24 mouse cellular contexts compared by ENCODE assay signal in the genomic region with DNA sequence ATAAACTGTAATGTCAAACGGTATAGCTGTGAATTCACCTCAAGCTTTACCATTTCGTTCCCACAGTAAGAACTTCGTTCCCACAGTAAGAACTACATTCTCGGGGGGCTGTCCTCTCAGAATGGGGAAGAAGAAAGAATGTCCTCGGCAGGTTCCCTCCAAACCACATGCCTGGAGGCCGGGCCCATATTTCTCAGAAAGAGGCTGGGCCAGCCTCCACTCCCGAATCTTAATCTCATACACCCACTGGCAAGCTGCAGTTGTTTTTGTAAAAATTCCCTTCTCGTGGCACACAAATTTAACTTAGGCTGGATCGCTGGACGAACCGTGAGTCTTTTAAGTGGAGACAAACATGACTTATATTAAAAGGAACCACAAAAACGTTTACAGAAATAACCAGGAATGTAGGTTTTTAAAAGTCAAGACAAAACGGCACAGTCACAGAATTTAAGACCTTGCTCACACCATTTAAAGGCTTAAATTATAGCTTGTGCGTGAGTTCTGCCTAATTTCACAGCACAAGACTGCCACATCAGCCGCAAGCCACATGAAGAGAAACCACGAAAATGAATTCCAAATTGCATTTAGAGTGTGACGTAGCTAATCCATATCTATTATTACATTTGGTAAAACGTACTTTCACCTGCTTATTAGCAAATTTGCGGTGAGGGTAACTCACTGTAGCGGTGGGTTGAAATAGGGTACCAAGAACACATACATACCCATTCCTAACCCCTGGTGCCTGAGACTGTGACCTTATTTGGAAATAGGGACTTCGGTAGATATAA. TPM values are rescaled to one million over a fixed set of nuclear protein-coding genes. Genes with fewer than 3 reads are reported as not detected.
DNase-seq lines count a peak whose midpoint lies in the region; ATAC-seq and TF ChIP-seq lines count a peak whose summit lies in the region.
"Had no signal": no experiment of that assay in that cellular context is flagged by ENCODE, and none has a peak within 500 bp of the region (broad histone marks: within the 10 kb centered on the region; RNA-seq: fewer than 3 reads in every experiment).

No protein-coding gene starts in this region.

- H3K4me3 ChIP-seq in heart, embryonic 10.5 days = no peak overlapping the region
- no peak overlapping the region for H3K4me3 ChIP-seq in heart, embryonic 11.5 days (ENCODE audit: low read depth, low read length)
- H3K4me3 ChIP-seq in olfactory bulb, adult 2 months (ENCODE audit: insufficient read depth, low read depth, low read length) = no peak overlapping the region
- no peak overlapping the region for H3K4me3 ChIP-seq in hindbrain, embryonic 14.5 days (replicated peaks; ENCODE audit: low read length)
- H3K4me3 ChIP-seq: forebrain, embryonic 12.5 days; gastrocnemius, adult 2 months; hindbrain, embryonic 10.5 days; limb, embryonic 13.5 days; liver, embryonic 15.5 days; midbrain, embryonic 10.5 days had no signal

- ATAC-seq in heart, embryonic 11.5 days (replicated peaks; ENCODE audit: insufficient number of reproducible peaks, low FRiP score, low TSS enrichment) = no peak
- ATAC-seq in common myeloid progenitor, adult 5-6 weeks (replicated peaks; ENCODE audit: low read depth, poor library complexity, severe bottlenecking) = peak; percentile 42; the same call in 1 of the 2 replicates
- ATAC-seq in hindbrain, embryonic 14.5 days (ENCODE audit: low FRiP score) = no peak
- ATAC-seq: midbrain, embryonic 16.5 days had no signal

- 0 out of 2 replicates have a peak overlapping the region, but pooled peaks have one; percentile 36 for H3K27ac ChIP-seq in heart, embryonic 10.5 days
- no peak overlapping the region for H3K27ac ChIP-seq in heart, embryonic 11.5 days (ENCODE audit: low read depth, low read length)
- H3K27ac ChIP-seq in olfactory bulb, adult 2 months (ENCODE audit: insufficient read depth, low read depth, low read length) = peak overlapping the region; percentile 25
- H3K27ac ChIP-seq in hindbrain, embryonic 14.5 days = no peak overlapping the region
- H3K27ac ChIP-seq: forebrain, embryonic 12.5 days; gastrocnemius, adult 2 months; limb, embryonic 13.5 days; liver, embryonic 15.5 days; macrophage; midbrain, embryonic 10.5 days had no signal

- intact Hi-C loops in heart, postnatal 36 days (cut with DNase I) = no loop called here

- H3K9me3 ChIP-seq in heart, embryonic 10.5 days = no peaks in the 10 kb centered on the region
- no peaks in the 10 kb centered on the region for H3K9me3 ChIP-seq in heart, embryonic 11.5 days (replicated peaks; ENCODE audit: control insufficient read depth, low read length)
- H3K9me3 ChIP-seq in hindbrain, embryonic 14.5 days (ENCODE audit: control insufficient read depth, low read length) = no peaks in the 10 kb centered on the region
- H3K9me3 ChIP-seq: forebrain, embryonic 12.5 days; hindbrain, embryonic 10.5 days; limb, embryonic 13.5 days; liver, embryonic 15.5 days; midbrain, embryonic 10.5 days had no signal

- peaks cover 37% of the 10 kb centered on the region for H3K4me1 ChIP-seq in heart, embryonic 10.5 days
- peaks cover 16% of the 10 kb centered on the region for H3K4me1 ChIP-seq in heart, embryonic 11.5 days (ENCODE audit: control insufficient read depth, insufficient read depth, low read length)
- peaks cover 18% of the 10 kb centered on the region for H3K4me1 ChIP-seq in olfactory bulb, adult 2 months (ENCODE audit: control insufficient read depth, insufficient read depth, low read length)
- no peaks in the 10 kb centered on the region for H3K4me1 ChIP-seq in hindbrain, embryonic 14.5 days (replicated peaks; ENCODE audit: control insufficient read depth, insufficient read depth, low read length)

- no peaks in the 10 kb centered on the region for H3K27me3 ChIP-seq in heart, embryonic 10.5 days (ENCODE audit: insufficient read depth, poor library complexity, severe bottlenecking)
- no peaks in the 10 kb centered on the region for H3K27me3 ChIP-seq in heart, embryonic 11.5 days (ENCODE audit: control insufficient read depth, insufficient read depth, low read length)
- no peaks in the 10 kb centered on the region for H3K27me3 ChIP-seq in hindbrain, embryonic 14.5 days (ENCODE audit: control insufficient read depth, insufficient read depth, low read length)
- H3K27me3 ChIP-seq: forebrain, embryonic 12.5 days; limb, embryonic 13.5 days; liver, embryonic 15.5 days had no signal

- no peak for TF ChIP-seq CTCF in olfactory bulb, adult 2 months (IDR thresholded peaks at IDR 0.05; ENCODE audit: insufficient read depth, low read depth, low read length)

- no peaks in the 10 kb centered on the region for H3K36me3 ChIP-seq in heart, embryonic 10.5 days
- no peaks in the 10 kb centered on the region for H3K36me3 ChIP-seq in heart, embryonic 11.5 days (ENCODE audit: control insufficient read depth, insufficient read depth, low read length)
- H3K36me3 ChIP-seq in hindbrain, embryonic 14.5 days (replicated peaks; ENCODE audit: control insufficient read depth, insufficient read depth) = no peaks in the 10 kb centered on the region
- H3K36me3 ChIP-seq: forebrain, embryonic 12.5 days; limb, embryonic 13.5 days; liver, embryonic 15.5 days had no signal

- DNase-seq in heart, embryonic 10.5 days (ENCODE audit: low spot score) = no peak
- DNase-seq in right cerebral cortex, adult 18-20 months = peak; percentile 28
- DNase-seq in right cerebral cortex, postnatal 10 days (ENCODE audit: low spot score in 2 of 2) = no peak
- no peak for DNase-seq in hindbrain, embryonic 14.5 days (ENCODE audit: low spot score)
- DNase-seq in heart, postnatal 36 days = no peak
- DNase-seq: adrenal gland, postnatal 14 days; cerebellum, adult 8-10 months; cerebellum, postnatal 36 days; gastrocnemius, adult 2 months; kidney, adult 11 months; kidney, postnatal 4 days; right cerebral cortex, postnatal 4 days; thymus, adult 2 months; thymus, postnatal 4 days had no signal

- 85% methylated on average over 21 of the region's 21 CpGs for WGBS in heart, embryonic 10.5 days
- 80% methylated on average over 21 of the region's 21 CpGs for WGBS in heart, embryonic 11.5 days (ENCODE audit: insufficient replicate concordance)
- 30% methylated on average over 21 of the region's 21 CpGs for WGBS in olfactory bulb, adult 2 months
- 84% methylated on average over 21 of the region's 21 CpGs for WGBS in hindbrain, embryonic 14.5 days

- H3K4me2 ChIP-seq in heart, embryonic 11.5 days = no peak overlapping the region
- no peak overlapping the region for H3K4me2 ChIP-seq in hindbrain, embryonic 14.5 days (replicated peaks)
- H3K4me2 ChIP-seq: forebrain, embryonic 12.5 days; limb, embryonic 13.5 days; liver, embryonic 15.5 days had no signal

- no peak overlapping the region for H3K9ac ChIP-seq in heart, embryonic 11.5 days (ENCODE audit: low read depth, low read length)
- H3K9ac ChIP-seq in hindbrain, embryonic 14.5 days = no peak overlapping the region
- H3K9ac ChIP-seq: forebrain, embryonic 12.5 days; limb, embryonic 13.5 days; liver, embryonic 15.5 days had no signal

- TF ChIP-seq POLR2A in olfactory bulb, adult 2 months (IDR thresholded peaks at IDR 0.05; ENCODE audit: insufficient read depth, low read depth, low read length) = no peak

RNA-seq across cellular contexts. Expression of gene Rras2, which starts 35.8 kb away (rescaled TPM):
- polyA plus RNA-seq in heart, embryonic 10.5 days (2016; fragmentation: Nextera tagmentation; extraction: Ambion mirVana) = 51.8 and 57.5 TPM in 2 replicates
- polyA plus RNA-seq in heart, embryonic 11.5 days (2014; fragmentation: Nextera tagmentation; extraction: Ambion mirVana) = 53.9 and 56.8 TPM in 2 replicates
- total RNA-seq in common myeloid progenitor, adult 5-6 weeks (2017) = 5.4 and 7.4 TPM in 2 replicates
- polyA plus RNA-seq in olfactory bulb, adult 2 months (2012; ENCODE audit: insufficient read depth, insufficient read length, low replicate concordance, missing spikeins) = not detected in 2 replicates
- polyA plus RNA-seq in hindbrain, embryonic 14.5 days (2014; fragmentation: Nextera tagmentation; extraction: Ambion mirVana) = 23.9 and 28.8 TPM in 2 replicates
- 10 to 100 TPM; 48.5 to 51.6 TPM for total RNA-seq in heart, postnatal 36 days (2021)

Comparison
In these comparisons a context has a peak if more than half of its experiments do, and no peak if none do; other contexts are left out.
1. H3K27ac ChIP-seq: peak in heart, embryonic 10.5 days (single experiment) and olfactory bulb, adult 2 months (single experiment); none in heart, embryonic 11.5 days (single experiment) and hindbrain, embryonic 14.5 days (single experiment).